Mouse (Mus musculus) gastrocnemius, adult 2 months (tissue): ENCODE data around the gene Zfp93. TPM values are rescaled to one million over a fixed set of nuclear protein-coding genes. Genes with fewer than 3 reads are reported as not detected.

Source experiments
- DNase-seq: peaks from one replicate; pipeline ENCODE4 v3.0.0; 2022
- H3K27ac ChIP-seq: fragments of 200-600 bp; 2 replicates; pipeline ENCODE4 v1.8.1; 2022; ENCODE audit warnings: mild to moderate bottlenecking
- H3K4me3 ChIP-seq: fragments of 200-600 bp; 2 replicates; pipeline ENCODE4 v1.8.1; 2022; ENCODE audit warnings: mild to moderate bottlenecking, moderate library complexity
- CTCF ChIP-seq: fragments of 200-600 bp; IDR thresholded peaks from 2 replicates; pipeline ENCODE4 v1.8.1; 2022; ENCODE audit warnings: antibody characterized with exemption, mild to moderate bottlenecking, moderate library complexity
- intact Hi-C: fragments of 180-260 bp; cut with DNase I; formaldehyde crosslinking; loops from one replicate; pipeline ENCODE4 v1.15.1; 2025
- long read RNA-seq, 2 experiments: library from polyadenylated mRNA; stranded (forward); transcript quantifications; one replicate each; pipeline ENCODE4 v2.0.0; 2021
- total RNA-seq, 2 experiments: library from RNA; stranded (reverse); gene quantifications; 2 replicates each; pipeline ENCODE4 v1.2.3; 2021

The Zfp93 gene
- 1 to 10 TPM; 4.3 to 5.9 TPM for total RNA-seq
- long read RNA-seq, experiment 1, transcript Zfp93-202 (4 exons, 3,508 nt), result major isoform, 7 of 8 reads
- long read RNA-seq, experiment 1, partial matches to known transcripts, result 0 of 8 reads
- long read RNA-seq, experiment 1, other reads (novel, unspliced or antisense), result 1 of 8 reads
- long read RNA-seq, experiment 2, partial matches to known transcripts, result 0 of 3 reads
- long read RNA-seq, experiment 2, other reads (novel, unspliced or antisense), result 0 of 3 reads

DNA sequence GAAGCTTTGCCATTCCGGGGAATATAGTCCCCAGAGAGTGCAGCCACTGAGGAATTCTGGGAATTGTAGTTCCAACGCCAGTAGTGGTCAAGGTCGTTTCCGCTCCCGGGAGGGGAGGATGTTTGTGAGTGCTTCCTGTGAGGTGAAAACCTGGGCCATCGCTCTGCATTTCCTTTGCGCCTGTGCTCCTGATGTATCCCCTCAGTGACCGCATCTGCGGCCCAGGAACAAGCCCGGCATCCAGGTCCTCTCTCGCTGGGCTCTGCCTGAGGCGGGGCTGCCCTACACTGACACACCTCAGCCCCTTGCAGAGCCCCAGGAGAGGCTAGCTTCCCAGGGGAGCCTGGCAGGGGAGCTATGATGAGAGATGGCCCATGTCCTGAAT, at the start of gene Zfp93:
Zfp93 (plus strand) TSS at position 133 of the 385 bp plus-strand sequence.
- peak; percentile 76 for DNase-seq
- intact Hi-C loops, result no loop called here

DNA sequence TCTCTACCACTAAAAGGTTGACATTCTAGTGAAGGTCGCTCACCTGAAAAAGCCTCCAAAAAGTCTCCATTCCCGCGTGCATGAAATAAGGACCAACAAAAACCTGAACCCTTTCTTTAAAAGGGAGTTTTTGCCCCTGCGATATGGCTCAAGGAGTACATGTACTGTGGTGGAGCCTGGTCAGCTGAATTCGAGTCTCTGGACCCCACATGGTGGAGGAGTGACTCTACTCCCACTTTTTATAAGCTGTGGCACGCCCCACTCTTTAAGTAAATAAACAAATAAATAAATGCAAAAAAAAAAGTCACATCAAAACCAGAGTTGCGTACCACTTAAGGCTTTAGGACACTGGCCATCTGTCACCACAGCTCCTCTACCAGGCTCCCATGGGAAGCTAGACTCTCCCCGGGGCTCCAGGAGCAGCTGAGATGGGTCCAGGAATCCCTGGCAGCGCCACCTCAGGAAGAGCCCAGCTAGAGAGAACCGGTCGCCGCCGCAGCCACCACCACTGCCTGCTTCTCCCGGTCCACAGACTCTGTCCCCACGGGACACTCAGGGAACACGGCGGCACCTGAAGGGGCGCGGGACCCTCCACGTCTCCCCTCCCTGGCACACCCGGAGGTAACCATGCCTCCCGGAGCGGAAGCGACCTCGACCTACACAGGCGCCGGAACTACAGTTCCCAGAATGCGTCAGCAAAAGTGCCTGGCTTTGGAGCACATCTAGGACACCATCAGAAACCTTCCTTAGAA, 33.0 kb upstream of the Zfp93 start, which contains the start of gene Zfp109:
Zfp109 (minus strand) TSS at position 521 of the 752 bp plus-strand sequence.
- peak within 1 kb of the TSS; percentile 94 for H3K4me3 ChIP-seq
- peak within 1 kb of the TSS; percentile 74 for H3K27ac ChIP-seq
- DNase-seq, result peak; percentile 66
- intact Hi-C loops, result no loop called here
- TF ChIP-seq CTCF, result peak; percentile 1; the same call in 1 of the 2 replicates

More for the DNA sequence above, at the start of gene Zfp93:
- Histone ChIP-seq H3K27ac (peak within 1 kb of the TSS; percentile 87), H3K4me3 (peak within 1 kb of the TSS; percentile 81)
- TF ChIP-seq CTCF, result no peak

GRCm38 (mm10) chr7:24253779-24254615, 16.2 kb upstream of the Zfp93 start:
- no peak for TF ChIP-seq CTCF
- no peak for DNase-seq
- H3K4me3 ChIP-seq, result peak overlapping the region; percentile 82
- intact Hi-C loops, result loop anchor here (2.0 to 5.0 kb wide), 2 partner anchors 15 to 47 kb away; no protein-coding TSS in a partner anchor
- peak overlapping the region; percentile 82 for H3K27ac ChIP-seq

GRCm38 (mm10) chr7:24254633-24255474, 15.4 kb upstream of the Zfp93 start, which contains the start of gene Zfp108:
Zfp108 (plus strand) TSS chr7:24254794.
- TF ChIP-seq CTCF, result no peak
- intact Hi-C loops, result loop anchor here (1.0 to 5.0 kb wide), 4 partner anchors 14 to 173 kb away; partner anchors contain the start of gene Zfp180
- H3K4me3 ChIP-seq, result peak within 1 kb of the TSS; percentile 82
- DNase-seq, result peak; percentile 83
- peak within 1 kb of the TSS; percentile 82 for H3K27ac ChIP-seq

GRCm38 (mm10) chr7:24259306-24259999, 10.8 kb upstream of the Zfp93 start:
- TF ChIP-seq CTCF, result no peak
- intact Hi-C loops, result loop anchor here (5.0 kb wide), 1 partner anchor 177 kb away; the partner anchor contains the start of gene Zfp180
- DNase-seq, result no peak

DNA sequence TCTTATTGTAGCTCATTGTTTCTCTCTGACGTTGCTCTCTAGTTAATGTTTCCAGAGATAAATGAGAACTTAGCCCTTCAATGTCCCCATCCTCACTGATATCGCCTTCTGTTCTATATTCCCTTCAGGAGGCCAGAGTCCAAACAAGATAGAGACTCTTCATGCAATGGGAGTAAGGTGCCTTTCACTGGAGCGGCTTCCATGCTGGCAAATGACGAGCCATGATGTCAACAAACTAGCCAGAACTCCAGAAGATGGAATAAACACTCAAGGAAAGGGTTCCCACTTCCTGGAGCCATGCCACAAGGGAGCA, 10.3 kb upstream of the Zfp93 start:
- intact Hi-C loops, result loop anchor here (5.0 kb wide), 1 partner anchor 178 kb away; the partner anchor contains the start of gene Zfp180
- Histone ChIP-seq H3K27ac (no peak overlapping the region), H3K4me3 (no peak overlapping the region)
- no peak for DNase-seq
- no peak for TF ChIP-seq CTCF

More at GRCm38 (mm10) chr7:24259306-24259999, 10.8 kb upstream of the Zfp93 start:
- Histone ChIP-seq H3K27ac (no peak overlapping the region), H3K4me3 (no peak overlapping the region)

- no peak for DNase-seq
- Histone ChIP-seq H3K27ac (no peak overlapping the region), H3K4me3 (no peak overlapping the region)
- no peak for TF ChIP-seq CTCF
- intact Hi-C loops, result loop anchor here (2.0 to 5.0 kb wide), 3 partner anchors 14 to 156 kb away; partner anchors contain the start of genes Zfp108, Zfp112 and Zfp235
Observed at GRCm38 (mm10) chr7:24268176-24269155, 1.8 kb upstream of the Zfp93 start.

- no peak for TF ChIP-seq CTCF
- intact Hi-C loops, result loop anchor here (2.0 to 5.0 kb wide), 3 partner anchors 14 to 157 kb away; partner anchors contain the start of genes Zfp108, Zfp112 and Zfp235
- Histone ChIP-seq H3K4me3 (peak overlapping the region; percentile 81; the same call in 1 of the 2 replicates), H3K27ac (no peak overlapping the region)
- DNase-seq, result no peak
Observed at GRCm38 (mm10) chr7:24269256-24269655, 964 bp upstream of the Zfp93 start.

- peak overlapping the region; percentile 87 for H3K27ac ChIP-seq
- no peak for DNase-seq
- intact Hi-C loops, result loop anchor here (2.0 to 5.0 kb wide), 3 partner anchors 15 to 157 kb away; partner anchors contain the start of genes Zfp108, Zfp112 and Zfp235
- peak overlapping the region; percentile 81 for H3K4me3 ChIP-seq
- TF ChIP-seq CTCF, result no peak
Observed at GRCm38 (mm10) chr7:24269667-24270287, 443 bp upstream of the Zfp93 start.
